Mouse (Mus musculus) embryonic fibroblast, embryonic 13.5 days (primary cell): ENCODE results near the gene Carnmt1.
"Not testable (repeated sequence)": the region's sequence is repeated elsewhere in the genome, so short reads cannot be mapped to it uniquely, and the experiment has no call there.

Experiments used
- CTCF ChIP-seq: IDR thresholded peaks from 2 replicates; pipeline ENCODE4 v1.5.1; 2011; ENCODE audit warnings: mild to moderate bottlenecking, control low read depth, low read length, moderate library complexity, borderline replicate concordance; ENCODE audit not compliant: insufficient read depth
- POLR2A ChIP-seq: IDR thresholded peaks from 2 replicates; pipeline ENCODE4 v1.6.1; 2011; ENCODE audit warnings: low read depth, mild to moderate bottlenecking, control low read depth, low read length, moderate library complexity

DNA sequence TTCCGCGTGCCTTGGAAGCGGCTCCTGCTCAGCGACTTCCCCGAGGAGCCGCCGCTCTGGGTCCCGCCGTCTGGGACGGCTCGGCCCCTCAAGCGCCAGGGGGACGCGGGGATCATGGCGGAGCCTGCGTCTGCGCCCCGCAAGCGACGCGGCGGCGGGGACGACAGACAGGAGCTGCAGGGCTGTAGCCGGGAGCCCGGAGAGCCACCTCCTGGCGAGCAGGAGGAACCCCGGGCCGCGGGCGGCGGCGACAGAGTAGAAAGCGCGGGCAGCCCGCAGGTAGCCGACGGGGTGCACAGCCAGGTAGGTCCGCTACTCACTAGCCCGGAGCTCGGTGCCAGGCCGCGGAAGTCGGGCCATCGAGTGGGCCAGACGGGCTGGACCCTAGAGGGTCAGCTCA is 42.8 kb downstream of the Carnmt1 start:
- not testable (repeated sequence) for TF ChIP-seq CTCF, POLR2A
